Mouse (Mus musculus): Measurements from ENCODE around the gene Angptl2. TPM values are rescaled to one million over a fixed set of nuclear protein-coding genes. Genes with fewer than 3 reads are reported as not detected.
"Not testable (repeated sequence)": the region's sequence is repeated elsewhere in the genome, so short reads cannot be mapped to it uniquely, and the experiment has no call there.

Angptl2 gene
- polyA plus RNA-seq, 1 experiment from 2014 or later, result 14.1 TPM

- no peak overlapping the region for H3K4me3 ChIP-seq (replicated peaks; ENCODE audit: low read length)
- no peaks in the 10 kb centered on the region for H3K36me3 ChIP-seq (replicated peaks; ENCODE audit: control insufficient read depth, insufficient read depth)
- no peaks in the 10 kb centered on the region for H3K9me3 ChIP-seq (ENCODE audit: control insufficient read depth, low read length)
- no peaks in the 10 kb centered on the region for H3K27me3 ChIP-seq (ENCODE audit: control insufficient read depth, insufficient read depth, low read length)
- no peak for DNase-seq (ENCODE audit: low spot score)
- no peak overlapping the region for H3K27ac ChIP-seq
- H3K4me2 ChIP-seq (replicated peaks), result no peak overlapping the region
- WGBS, result 72% methylated on average over 2 of the region's 2 CpGs
- ATAC-seq (ENCODE audit: low FRiP score), result no peak
- H3K9ac ChIP-seq, result no peak overlapping the region
- H3K4me1 ChIP-seq (replicated peaks; ENCODE audit: control insufficient read depth, insufficient read depth, low read length), result peaks cover 16% of the 10 kb centered on the region
Observed at GRCm38 (mm10) chr2:33210841-33211240, 5.0 kb upstream of the Angptl2 start.

GRCm38 (mm10) chr2:33211263-33211662 is 4.6 kb upstream of the Angptl2 start:
- not testable (repeated sequence) for H3K27me3 ChIP-seq (ENCODE audit: control insufficient read depth, insufficient read depth, low read length); H3K36me3 ChIP-seq (replicated peaks; ENCODE audit: control insufficient read depth, insufficient read depth); H3K4me3 ChIP-seq (replicated peaks; ENCODE audit: low read length); H3K27ac ChIP-seq; ATAC-seq (ENCODE audit: low FRiP score); DNase-seq (ENCODE audit: low spot score); H3K9ac ChIP-seq; H3K9me3 ChIP-seq (ENCODE audit: control insufficient read depth, low read length); H3K4me2 ChIP-seq (replicated peaks)
- WGBS, result 75% methylated on average over 11 of the region's 11 CpGs
- H3K4me1 ChIP-seq (replicated peaks; ENCODE audit: control insufficient read depth, insufficient read depth, low read length), result peaks cover 16% of the 10 kb centered on the region

- no peak overlapping the region for H3K9ac ChIP-seq
- no peaks in the 10 kb centered on the region for H3K27me3 ChIP-seq (ENCODE audit: control insufficient read depth, insufficient read depth, low read length)
- DNase-seq (ENCODE audit: low spot score) (no peak), ATAC-seq (ENCODE audit: low FRiP score) (no peak)
- H3K9me3 ChIP-seq (ENCODE audit: control insufficient read depth, low read length), result no peaks in the 10 kb centered on the region
- H3K4me1 ChIP-seq (replicated peaks; ENCODE audit: control insufficient read depth, insufficient read depth, low read length), result peaks cover 28% of the 10 kb centered on the region
- 67% methylated on average over 5 of the region's 5 CpGs for WGBS
- no peaks in the 10 kb centered on the region for H3K36me3 ChIP-seq (replicated peaks; ENCODE audit: control insufficient read depth, insufficient read depth)
- peak overlapping the region; percentile 38; the same call in 1 of the 2 replicates for H3K27ac ChIP-seq
- H3K4me2 ChIP-seq (replicated peaks), result peak overlapping the region; percentile 54
- H3K4me3 ChIP-seq (replicated peaks; ENCODE audit: low read length), result no peak overlapping the region
Observed at GRCm38 (mm10) chr2:33215177-33215699, 631 bp upstream of the Angptl2 start.

- 10% methylated on average over 18 of the region's 18 CpGs for WGBS
- no peak for ATAC-seq (ENCODE audit: low FRiP score)
- Histone ChIP-seq H3K4me1 (replicated peaks; ENCODE audit: control insufficient read depth, insufficient read depth, low read length) (peaks cover 28% of the 10 kb centered on the region), H3K4me2 (replicated peaks) (peak overlapping the region; percentile 54), H3K36me3 (replicated peaks; ENCODE audit: control insufficient read depth, insufficient read depth) (0 out of 2 replicates have a peak, but pooled peaks cover under 1% of the 10 kb centered on the region), H3K4me3 (replicated peaks; ENCODE audit: low read length) (peak overlapping the region; percentile 28), H3K27me3 (ENCODE audit: control insufficient read depth, insufficient read depth, low read length) (no peaks in the 10 kb centered on the region), H3K9me3 (ENCODE audit: control insufficient read depth, low read length) (no peaks in the 10 kb centered on the region), H3K27ac (peak overlapping the region; percentile 77), H3K9ac (peak overlapping the region; percentile 54)
- no peak for DNase-seq (ENCODE audit: low spot score)
Observed at GRCm38 (mm10) chr2:33216645-33217424, 966 bp downstream of the Angptl2 start.

- H3K4me2 ChIP-seq (replicated peaks), result peak overlapping the region; percentile 54
- no peaks in the 10 kb centered on the region for H3K9me3 ChIP-seq (ENCODE audit: control insufficient read depth, low read length)
- ATAC-seq (ENCODE audit: low FRiP score) (no peak), DNase-seq (ENCODE audit: low spot score) (no peak)
- H3K4me1 ChIP-seq (replicated peaks; ENCODE audit: control insufficient read depth, insufficient read depth, low read length), result peaks cover 28% of the 10 kb centered on the region
- H3K4me3 ChIP-seq (replicated peaks; ENCODE audit: low read length), result no peak overlapping the region
- H3K36me3 ChIP-seq (replicated peaks; ENCODE audit: control insufficient read depth, insufficient read depth), result 0 out of 2 replicates have a peak, but pooled peaks cover 4% of the 10 kb centered on the region
- no peak overlapping the region for H3K27ac ChIP-seq
- H3K9ac ChIP-seq, result peak overlapping the region; percentile 54; the same call in 1 of the 2 replicates
- no peaks in the 10 kb centered on the region for H3K27me3 ChIP-seq (ENCODE audit: control insufficient read depth, insufficient read depth, low read length)
- 44% methylated on average over 3 of the region's 3 CpGs for WGBS
Observed at GRCm38 (mm10) chr2:33217425-33217794, 1.5 kb downstream of the Angptl2 start.

GRCm38 (mm10) chr2:33218903-33219625 is 3.2 kb downstream of the Angptl2 start:
- DNase-seq (ENCODE audit: low spot score) (peak; percentile 61), ATAC-seq (ENCODE audit: low FRiP score) (no peak)
- Histone ChIP-seq H3K4me3 (replicated peaks; ENCODE audit: low read length) (no peak overlapping the region), H3K4me1 (replicated peaks; ENCODE audit: control insufficient read depth, insufficient read depth, low read length) (peaks cover 28% of the 10 kb centered on the region), H3K27me3 (ENCODE audit: control insufficient read depth, insufficient read depth, low read length) (no peaks in the 10 kb centered on the region), H3K36me3 (replicated peaks; ENCODE audit: control insufficient read depth, insufficient read depth) (0 out of 2 replicates have a peak, but pooled peaks cover 4% of the 10 kb centered on the region), H3K9ac (no peak overlapping the region), H3K4me2 (replicated peaks) (no peak overlapping the region), H3K9me3 (ENCODE audit: control insufficient read depth, low read length) (no peaks in the 10 kb centered on the region), H3K27ac (no peak overlapping the region)
- 64% methylated on average over 11 of the region's 11 CpGs for WGBS

GRCm38 (mm10) chr2:33219637-33220036 is 3.8 kb downstream of the Angptl2 start:
- no peaks in the 10 kb centered on the region for H3K9me3 ChIP-seq (ENCODE audit: control insufficient read depth, low read length)
- H3K4me3 ChIP-seq (replicated peaks; ENCODE audit: low read length), result no peak overlapping the region
- no peak overlapping the region for H3K9ac ChIP-seq
- H3K4me2 ChIP-seq (replicated peaks), result no peak overlapping the region
- H3K27ac ChIP-seq, result no peak overlapping the region; the same call in 1 of the 2 replicates
- H3K36me3 ChIP-seq (replicated peaks; ENCODE audit: control insufficient read depth, insufficient read depth), result 0 out of 2 replicates have a peak, but pooled peaks cover 4% of the 10 kb centered on the region
- no peak for DNase-seq (ENCODE audit: low spot score)
- no peak for ATAC-seq (ENCODE audit: low FRiP score)
- WGBS, result 84% methylated on average over 4 of the region's 4 CpGs
- H3K4me1 ChIP-seq (replicated peaks; ENCODE audit: control insufficient read depth, insufficient read depth, low read length), result peaks cover 28% of the 10 kb centered on the region
- H3K27me3 ChIP-seq (ENCODE audit: control insufficient read depth, insufficient read depth, low read length), result no peaks in the 10 kb centered on the region

GRCm38 (mm10) chr2:33220246-33220645 is 4.4 kb downstream of the Angptl2 start:
- no peak overlapping the region for H3K9ac ChIP-seq
- H3K27ac ChIP-seq, result no peak overlapping the region; the same call in 1 of the 2 replicates
- 0 out of 2 replicates have a peak, but pooled peaks cover 4% of the 10 kb centered on the region for H3K36me3 ChIP-seq (replicated peaks; ENCODE audit: control insufficient read depth, insufficient read depth)
- H3K9me3 ChIP-seq (ENCODE audit: control insufficient read depth, low read length), result no peaks in the 10 kb centered on the region
- no peak overlapping the region for H3K4me2 ChIP-seq (replicated peaks)
- no peaks in the 10 kb centered on the region for H3K27me3 ChIP-seq (ENCODE audit: control insufficient read depth, insufficient read depth, low read length)
- ATAC-seq (ENCODE audit: low FRiP score), result no peak
- 70% methylated on average over 6 of the region's 6 CpGs for WGBS
- peaks cover 24% of the 10 kb centered on the region for H3K4me1 ChIP-seq (replicated peaks; ENCODE audit: control insufficient read depth, insufficient read depth, low read length)
- no peak overlapping the region for H3K4me3 ChIP-seq (replicated peaks; ENCODE audit: low read length)
- DNase-seq (ENCODE audit: low spot score), result no peak

- H3K4me3 ChIP-seq (replicated peaks; ENCODE audit: low read length), result no peak overlapping the region
- peaks cover 18% of the 10 kb centered on the region for H3K4me1 ChIP-seq (replicated peaks; ENCODE audit: control insufficient read depth, insufficient read depth, low read length)
Observed at GRCm38 (mm10) chr2:33220674-33221338, 4.9 kb downstream of the Angptl2 start.

More at GRCm38 (mm10) chr2:33220674-33221338, 4.9 kb downstream of the Angptl2 start:
- Histone ChIP-seq H3K4me2 (replicated peaks) (no peak overlapping the region), H3K27ac (no peak overlapping the region), H3K36me3 (replicated peaks; ENCODE audit: control insufficient read depth, insufficient read depth) (0 out of 2 replicates have a peak, but pooled peaks cover 4% of the 10 kb centered on the region), H3K27me3 (ENCODE audit: control insufficient read depth, insufficient read depth, low read length) (no peaks in the 10 kb centered on the region), H3K9me3 (ENCODE audit: control insufficient read depth, low read length) (no peaks in the 10 kb centered on the region), H3K9ac (no peak overlapping the region)
- 88% methylated on average over 10 of the region's 10 CpGs for WGBS
- ATAC-seq (ENCODE audit: low FRiP score) (no peak), DNase-seq (ENCODE audit: low spot score) (no peak)

Measured in hindbrain, embryonic 14.5 days (tissue).